22 mouse cellular contexts compared by ENCODE assay signal in the genomic region with DNA sequence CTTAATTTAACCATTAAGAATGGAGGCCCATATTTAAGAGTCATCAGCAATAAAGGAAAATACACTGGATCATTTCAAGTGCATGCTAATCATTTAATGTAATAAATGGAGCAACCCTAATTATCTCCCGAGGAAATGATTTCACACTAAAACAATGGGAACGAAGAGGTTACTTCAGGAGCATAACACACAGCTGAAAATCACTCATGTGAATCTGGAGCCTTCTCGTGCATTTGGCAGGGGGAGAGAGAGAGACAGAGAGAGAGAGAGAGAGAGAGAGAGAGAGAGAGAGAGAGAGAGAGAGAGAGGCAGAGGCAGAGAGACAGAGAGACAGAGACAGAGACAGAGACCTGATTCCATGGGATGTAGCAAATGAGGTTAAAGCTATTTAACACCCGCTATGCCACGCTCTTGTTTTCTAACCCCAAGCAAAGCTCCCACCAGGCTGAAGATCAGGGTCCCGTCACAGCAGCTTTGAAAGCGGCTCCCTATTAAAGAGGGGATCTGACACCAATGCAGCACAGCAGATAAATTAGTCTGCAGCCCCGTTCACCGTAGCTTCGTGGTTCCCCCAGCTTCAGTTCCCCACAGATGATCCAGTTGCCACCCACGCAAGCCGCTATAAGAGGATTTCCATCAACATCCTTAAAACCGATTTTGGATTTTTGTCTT. TPM values are rescaled to one million over a fixed set of nuclear protein-coding genes. Genes with fewer than 3 reads are reported as not detected.
DNase-seq lines count a peak whose midpoint lies in the region; ATAC-seq lines count a peak whose summit lies in the region.
"Had no signal": no experiment of that assay in that cellular context is flagged by ENCODE, and none has a peak within 500 bp of the region (broad histone marks: within the 10 kb centered on the region; RNA-seq: fewer than 3 reads in every experiment).

No protein-coding gene starts in this region.

- no peaks in the 10 kb centered on the region for H3K27me3 ChIP-seq in heart, embryonic 14.5 days (ENCODE audit: control insufficient read depth, insufficient read depth, low read length)
- H3K27me3 ChIP-seq in forebrain, embryonic 16.5 days (replicated peaks; ENCODE audit: control insufficient read depth, insufficient read depth, low read length), result no peaks in the 10 kb centered on the region; the same call in 1 of the 2 replicates
- H3K27me3 ChIP-seq in midbrain, embryonic 13.5 days, result peaks cover 3% of the 10 kb centered on the region; the same call in 1 of the 2 replicates
- H3K27me3 ChIP-seq in embryonic facial prominence, embryonic 10.5 days (replicated peaks; ENCODE audit: low read depth, poor library complexity, severe bottlenecking), result 0 out of 2 replicates have a peak, but pooled peaks cover 15% of the 10 kb centered on the region
- H3K27me3 ChIP-seq: lung, embryonic 15.5 days had no signal

- H3K4me1 ChIP-seq in heart, embryonic 14.5 days (ENCODE audit: control insufficient read depth in 2 of 2, insufficient read depth in 2 of 2, low read length in 2 of 2), result peaks cover 7 to 16% of the 10 kb centered on the region in 2 experiments
- H3K4me1 ChIP-seq in forebrain, embryonic 16.5 days (replicated peaks; ENCODE audit: control insufficient read depth, insufficient read depth, low read length), result peaks cover 17% of the 10 kb centered on the region
- H3K4me1 ChIP-seq in midbrain, embryonic 13.5 days (replicated peaks), result peaks cover 45% of the 10 kb centered on the region
- peaks cover 21% of the 10 kb centered on the region for H3K4me1 ChIP-seq in embryonic facial prominence, embryonic 10.5 days
- H3K4me1 ChIP-seq: megakaryocyte, embryonic 14.5 days had no signal

- 56% methylated on average over 13 of the region's 13 CpGs for WGBS in heart, embryonic 14.5 days
- 26% methylated on average over 13 of the region's 13 CpGs for WGBS in forebrain, embryonic 16.5 days
- WGBS in midbrain, embryonic 13.5 days, result 20% methylated on average over 13 of the region's 13 CpGs
- WGBS in embryonic facial prominence, embryonic 10.5 days, result 55% methylated on average over 13 of the region's 13 CpGs

- no peak for DNase-seq in heart, postnatal 14 days
- peak; percentile 30 for DNase-seq in Muller cell, postnatal 12 days (ENCODE audit: inconsistent ontology term)
- DNase-seq in embryonic facial prominence, embryonic 10.5 days (ENCODE audit: low spot score), result no peak
- no peak for DNase-seq in lung, postnatal 25 days (ENCODE audit: low spot score)
- DNase-seq: cerebellum, adult 11-12 months; gastrocnemius, postnatal 25 days; kidney, postnatal 14 days; right cerebral cortex, postnatal 4 days; thymus, adult 2 months had no signal

- intact Hi-C loops in heart, postnatal 14 days (cut with DNase I), result no loop called here

- H3K27ac ChIP-seq in heart, embryonic 14.5 days (replicated peaks in 1 of 2; ENCODE audit: control insufficient read depth in 1 of 2, insufficient read depth in 1 of 2, low read depth in 2 of 2, low read length in 2 of 2), result peak overlapping the region; percentile 79 to 85
- H3K27ac ChIP-seq in forebrain, embryonic 16.5 days (ENCODE audit: low read length), result peak overlapping the region; percentile 36; the same call in 1 of the 2 replicates
- peak overlapping the region; percentile 75 for H3K27ac ChIP-seq in midbrain, embryonic 13.5 days
- no peak overlapping the region for H3K27ac ChIP-seq in embryonic facial prominence, embryonic 10.5 days (replicated peaks)
- H3K27ac ChIP-seq: lung, embryonic 15.5 days had no signal

- no peak overlapping the region for H3K4me3 ChIP-seq in heart, embryonic 14.5 days (ENCODE audit: control insufficient read depth in 1 of 2, insufficient read depth in 1 of 2, low read depth in 1 of 2, low read length in 2 of 2)
- no peak overlapping the region for H3K4me3 ChIP-seq in forebrain, embryonic 16.5 days (replicated peaks; ENCODE audit: low read length)
- H3K4me3 ChIP-seq in midbrain, embryonic 13.5 days (replicated peaks), result no peak overlapping the region
- no peak overlapping the region for H3K4me3 ChIP-seq in embryonic facial prominence, embryonic 10.5 days
- H3K4me3 ChIP-seq: lung, embryonic 15.5 days; megakaryocyte, embryonic 14.5 days had no signal

- H3K36me3 ChIP-seq in heart, embryonic 14.5 days (ENCODE audit: control insufficient read depth, insufficient read depth, low read length), result no peaks in the 10 kb centered on the region
- H3K36me3 ChIP-seq in forebrain, embryonic 16.5 days (ENCODE audit: control insufficient read depth, insufficient read depth), result no peaks in the 10 kb centered on the region
- H3K36me3 ChIP-seq in midbrain, embryonic 13.5 days, result no peaks in the 10 kb centered on the region
- no peaks in the 10 kb centered on the region for H3K36me3 ChIP-seq in embryonic facial prominence, embryonic 10.5 days (replicated peaks)
- H3K36me3 ChIP-seq: lung, embryonic 15.5 days had no signal

- peak overlapping the region; percentile 57 for H3K9ac ChIP-seq in heart, embryonic 14.5 days (ENCODE audit: low read length)
- no peak overlapping the region for H3K9ac ChIP-seq in forebrain, embryonic 16.5 days (replicated peaks; ENCODE audit: low read depth, low read length)
- no peak overlapping the region for H3K9ac ChIP-seq in midbrain, embryonic 13.5 days (replicated peaks)
- H3K9ac ChIP-seq: lung, embryonic 15.5 days had no signal

- H3K9me3 ChIP-seq in heart, embryonic 14.5 days (ENCODE audit: control insufficient read depth, low read length), result no peaks in the 10 kb centered on the region
- no peaks in the 10 kb centered on the region for H3K9me3 ChIP-seq in forebrain, embryonic 16.5 days (ENCODE audit: control insufficient read depth, low read length)
- H3K9me3 ChIP-seq in midbrain, embryonic 13.5 days, result no peaks in the 10 kb centered on the region
- H3K9me3 ChIP-seq in embryonic facial prominence, embryonic 10.5 days, result no peaks in the 10 kb centered on the region
- H3K9me3 ChIP-seq: lung, embryonic 15.5 days; megakaryocyte, embryonic 14.5 days had no signal

- H3K4me2 ChIP-seq in heart, embryonic 14.5 days (ENCODE audit: low read length), result 0 out of 2 replicates have a peak overlapping the region, but pooled peaks have one; percentile 12
- H3K4me2 ChIP-seq in forebrain, embryonic 16.5 days (ENCODE audit: low read length), result no peak overlapping the region
- H3K4me2 ChIP-seq in midbrain, embryonic 13.5 days (replicated peaks), result peak overlapping the region; percentile 32
- H3K4me2 ChIP-seq: lung, embryonic 15.5 days had no signal

- ATAC-seq in heart, embryonic 14.5 days (ENCODE audit: insufficient number of reproducible peaks, insufficient read depth, low FRiP score, low read depth), result no peak
- ATAC-seq in forebrain, embryonic 16.5 days, result no peak
- ATAC-seq in midbrain, embryonic 13.5 days, result no peak
- ATAC-seq in cerebellum, adult (ENCODE audit: insufficient number of reproducible peaks, low FRiP score, low TSS enrichment), result no peak
- ATAC-seq: intestine, postnatal 0 days had no signal

RNA-seq across cellular contexts. Expression of a gene that starts 59.3 kb away (rescaled TPM):
- polyA plus RNA-seq in heart, embryonic 14.5 days (2014; fragmentation: Nextera tagmentation; extraction: Ambion mirVana), result not detected in 2 replicates
- not detected for total RNA-seq in heart, postnatal 14 days (2021)
- not detected in 2 replicates for polyA plus RNA-seq in forebrain, embryonic 16.5 days (2015; fragmentation: Nextera tagmentation; extraction: Ambion mirVana)
- not detected in 2 replicates for polyA plus RNA-seq in midbrain, embryonic 13.5 days (2015; fragmentation: Nextera tagmentation; extraction: Ambion mirVana)
- not detected in 2 replicates for polyA plus RNA-seq in embryonic facial prominence, embryonic 10.5 days (2016; fragmentation: Nextera tagmentation; extraction: Ambion mirVana)
- total RNA-seq: adrenal gland, adult 18-20 months; common myeloid progenitor, adult 5-6 weeks; gastrocnemius, postnatal 25 days; liver, adult 2 months had no signal
- polyA plus RNA-seq: C2C12; embryonic facial prominence, embryonic 14.5 days; heart, postnatal 0 days; intestine, postnatal 0 days; liver, adult 2 months; lung, embryonic 15.5 days; thymus, adult 2 months had no signal
